Mouse (Mus musculus) limb, embryonic 13.5 days (tissue): ENCODE measurements around the gene Hnrnpd. TPM values are rescaled to one million over a fixed set of nuclear protein-coding genes. Genes with fewer than 3 reads are reported as not detected.

Source experiments
- ATAC-seq: fragments of 200-750 bp; cut with Nextera tagmentation; 2 replicates; pipeline ENCODE4 v1.8.0; 2017; ENCODE audit warnings: low read depth, moderate number of reproducible peaks, moderate TSS enrichment; ENCODE audit not compliant: low FRiP score
- H3K27ac ChIP-seq: fragments of 300-500 bp; sonication (generic); 2 replicates; pipeline ENCODE4 v1.5.1; 2015; ENCODE audit warnings: inconsistent platforms, mild to moderate bottlenecking, moderate library complexity
- H3K27me3 ChIP-seq: fragments of 300-500 bp; sonication (generic); 2 replicates; pipeline ENCODE4 v1.6.1; 2015; ENCODE audit warnings: mild to moderate bottlenecking, inconsistent platforms
- H3K36me3 ChIP-seq: fragments of 300-500 bp; sonication (generic); 2 replicates; pipeline ENCODE4 v1.6.1; 2015; ENCODE audit warnings: inconsistent platforms, mild to moderate bottlenecking, moderate library complexity
- H3K4me1 ChIP-seq: fragments of 300-500 bp; sonication (generic); 2 replicates; pipeline ENCODE4 v1.6.1; 2015; ENCODE audit warnings: inconsistent platforms
- H3K4me2 ChIP-seq: fragments of 300-500 bp; sonication (generic); replicated peaks from 2 replicates; pipeline ENCODE4 v1.6.1; 2015; ENCODE audit warnings: inconsistent platforms, mild to moderate bottlenecking, moderate library complexity
- H3K4me3 ChIP-seq: fragments of 300-500 bp; sonication (generic); 2 replicates; pipeline ENCODE4 v1.5.1; 2015; ENCODE audit warnings: moderate library complexity, mild to moderate bottlenecking, inconsistent platforms
- H3K9ac ChIP-seq: fragments of 300-500 bp; sonication (generic); 2 replicates; pipeline ENCODE4 v1.6.1; 2015; ENCODE audit warnings: mild to moderate bottlenecking, inconsistent platforms
- H3K9me3 ChIP-seq: fragments of 300-500 bp; sonication (generic); 2 replicates; pipeline ENCODE4 v1.6.1; 2016; ENCODE audit warnings: inconsistent platforms
- WGBS: fragments of 180-500 bp; shearing (Covaris S2); methylation state at CpG from one replicate; pipeline ENCODE4 v1.1.7; 2015; 5-methylcytosine and 5-hydroxymethylcytosine counted together
- polyA plus RNA-seq: library from polyadenylated mRNA; unstranded; fragments of >200 nt; fragmentation: Nextera tagmentation; extraction: Ambion mirVana; gene quantifications from 2 replicates; pipeline ENCODE4 v1.2.1, GENCODE M21; 2015

Hnrnpd gene
- polyA plus RNA-seq, 1 experiment from 2014 or later: 213 TPM

GRCm38 (mm10) chr5:99958666-99959065 lies 20.1 kb downstream of the Hnrnpd start:
- WGBS: 90% methylated on average over 1 of the region's 1 CpGs
- no peak overlapping the region for H3K4me3 ChIP-seq
- ATAC-seq: no peak

GRCm38 (mm10) chr5:99953883-99954282 lies 24.9 kb downstream of the Hnrnpd start:
- ATAC-seq: no peak
- Histone ChIP-seq H3K27me3 (no peaks in the 10 kb centered on the region), H3K9ac (no peak overlapping the region), H3K9me3 (no peaks in the 10 kb centered on the region), H3K4me3 (no peak overlapping the region), H3K4me1 (no peaks in the 10 kb centered on the region), H3K36me3 (peaks cover 28% of the 10 kb centered on the region), H3K4me2 (no peak overlapping the region), H3K27ac (no peak overlapping the region)
- 63% methylated on average over 1 of the region's 1 CpGs for WGBS

More at GRCm38 (mm10) chr5:99958666-99959065, 20.1 kb downstream of the Hnrnpd start:
- H3K27me3 ChIP-seq: no peaks in the 10 kb centered on the region
- H3K36me3 ChIP-seq: peaks cover 48% of the 10 kb centered on the region
- H3K9me3 ChIP-seq: no peaks in the 10 kb centered on the region
- no peak overlapping the region for H3K9ac ChIP-seq
- no peak overlapping the region for H3K27ac ChIP-seq
- H3K4me2 ChIP-seq: no peak overlapping the region
- H3K4me1 ChIP-seq: no peaks in the 10 kb centered on the region

- Histone ChIP-seq H3K9me3 (no peaks in the 10 kb centered on the region), H3K4me1 (no peaks in the 10 kb centered on the region), H3K36me3 (peaks cover 21% of the 10 kb centered on the region), H3K4me3 (no peak overlapping the region), H3K4me2 (no peak overlapping the region), H3K27me3 (no peaks in the 10 kb centered on the region), H3K9ac (no peak overlapping the region), H3K27ac (no peak overlapping the region)
- 88% methylated on average over 5 of the region's 5 CpGs for WGBS
- no peak for ATAC-seq
These were observed 26.2 kb downstream of the Hnrnpd start for GRCm38 (mm10) chr5:99952513-99952912.

GRCm38 (mm10) chr5:99941776-99942502 lies 36.8 kb downstream of the Hnrnpd start:
- ATAC-seq: no peak
- Histone ChIP-seq H3K4me3 (no peak overlapping the region), H3K27me3 (no peaks in the 10 kb centered on the region), H3K4me1 (no peaks in the 10 kb centered on the region), H3K36me3 (peaks cover 18% of the 10 kb centered on the region), H3K9ac (no peak overlapping the region), H3K27ac (no peak overlapping the region), H3K4me2 (no peak overlapping the region), H3K9me3 (peaks cover 9% of the 10 kb centered on the region)
- 62% methylated on average over 10 of the region's 10 CpGs for WGBS

- H3K27me3 ChIP-seq: no peaks in the 10 kb centered on the region
- H3K9ac ChIP-seq: no peak overlapping the region
- H3K9me3 ChIP-seq: peaks cover 9% of the 10 kb centered on the region
- WGBS: 83% methylated on average over 10 of the region's 10 CpGs
- H3K27ac ChIP-seq: no peak overlapping the region
- H3K4me2 ChIP-seq: no peak overlapping the region
- no peaks in the 10 kb centered on the region for H3K4me1 ChIP-seq
- ATAC-seq: no peak
- H3K36me3 ChIP-seq: peaks cover 17% of the 10 kb centered on the region
- no peak overlapping the region for H3K4me3 ChIP-seq
These were observed 37.5 kb downstream of the Hnrnpd start for GRCm38 (mm10) chr5:99941273-99941672.

- Histone ChIP-seq H3K27ac (no peak overlapping the region), H3K9me3 (peaks cover 3% of the 10 kb centered on the region; the same call in 1 of the 2 replicates), H3K27me3 (no peaks in the 10 kb centered on the region), H3K4me3 (no peak overlapping the region), H3K4me1 (no peaks in the 10 kb centered on the region), H3K36me3 (peaks cover 2% of the 10 kb centered on the region; the same call in 1 of the 2 replicates), H3K9ac (no peak overlapping the region), H3K4me2 (no peak overlapping the region)
- 80% methylated on average over 3 of the region's 3 CpGs for WGBS
- ATAC-seq: no peak
These were observed 39.3 kb downstream of the Hnrnpd start for GRCm38 (mm10) chr5:99939440-99939839.

GRCm38 (mm10) chr5:99931910-99932309 lies 46.8 kb downstream of the Hnrnpd start:
- Histone ChIP-seq H3K4me2 (no peak overlapping the region), H3K27me3 (no peaks in the 10 kb centered on the region), H3K4me1 (no peaks in the 10 kb centered on the region), H3K9ac (no peak overlapping the region), H3K36me3 (no peaks in the 10 kb centered on the region), H3K27ac (no peak overlapping the region), H3K4me3 (no peak overlapping the region), H3K9me3 (no peaks in the 10 kb centered on the region)
- WGBS: 90% methylated on average over 6 of the region's 6 CpGs
- no peak for ATAC-seq

- Histone ChIP-seq H3K4me1 (no peaks in the 10 kb centered on the region), H3K27me3 (no peaks in the 10 kb centered on the region), H3K36me3 (no peaks in the 10 kb centered on the region), H3K4me3 (no peak overlapping the region), H3K4me2 (no peak overlapping the region), H3K27ac (no peak overlapping the region), H3K9ac (no peak overlapping the region), H3K9me3 (0 out of 2 replicates have a peak, but pooled peaks cover 4% of the 10 kb centered on the region)
- WGBS: 49% methylated on average over 4 of the region's 4 CpGs
- no peak for ATAC-seq
These were observed 50.8 kb downstream of the Hnrnpd start for GRCm38 (mm10) chr5:99927951-99928350.

GRCm38 (mm10) chr5:99922033-99922432 lies 56.7 kb downstream of the Hnrnpd start:
- Histone ChIP-seq H3K27me3 (no peaks in the 10 kb centered on the region), H3K4me1 (no peaks in the 10 kb centered on the region), H3K4me2 (no peak overlapping the region), H3K27ac (no peak overlapping the region), H3K9ac (no peak overlapping the region), H3K4me3 (no peak overlapping the region), H3K36me3 (no peaks in the 10 kb centered on the region), H3K9me3 (0 out of 2 replicates have a peak, but pooled peaks cover 4% of the 10 kb centered on the region)
- 85% methylated on average over 8 of the region's 8 CpGs for WGBS
- no peak for ATAC-seq

- ATAC-seq: no peak
- H3K27me3 ChIP-seq: no peaks in the 10 kb centered on the region
- H3K27ac ChIP-seq: no peak overlapping the region
- H3K4me1 ChIP-seq: peaks cover 4% of the 10 kb centered on the region
- H3K36me3 ChIP-seq: no peaks in the 10 kb centered on the region
- no peak overlapping the region for H3K4me2 ChIP-seq
- no peaks in the 10 kb centered on the region for H3K9me3 ChIP-seq
- no peak overlapping the region for H3K4me3 ChIP-seq
- 43% methylated on average over 7 of the region's 7 CpGs for WGBS
- no peak overlapping the region for H3K9ac ChIP-seq
These were observed 63.2 kb downstream of the Hnrnpd start for GRCm38 (mm10) chr5:99915494-99915893.

GRCm38 (mm10) chr5:99906181-99906956 lies 72.4 kb downstream of the Hnrnpd start, which contains the start of gene Vamp9:
Gene Vamp9 (plus strand): TSS chr5:99906254.
- WGBS: 5% methylated on average over 48 of the region's 49 CpGs
- ATAC-seq: peak; percentile 100
- H3K4me2 ChIP-seq: peak within 1 kb of the TSS; percentile 62
- H3K27me3 ChIP-seq: peaks cover 4% of the 10 kb centered on the region; the same call in 1 of the 2 replicates
- no peaks in the 10 kb centered on the region for H3K9me3 ChIP-seq
- H3K27ac ChIP-seq: peak within 1 kb of the TSS; percentile 92
- no peaks in the 10 kb centered on the region for H3K36me3 ChIP-seq
- H3K4me1 ChIP-seq: no peaks in the 10 kb centered on the region
- H3K9ac ChIP-seq: peak within 1 kb of the TSS; percentile 66
- peak within 1 kb of the TSS; percentile 60 for H3K4me3 ChIP-seq
